Mouse (Mus musculus) erythroblast, embryonic 14.5 days (primary cell): ENCODE measurements around the gene Gm21149.
"Not testable (repeated sequence)": the region's sequence is repeated elsewhere in the genome, so short reads cannot be mapped to it uniquely, and the experiment has no call there.

Source experiments
- GATA1 ChIP-seq: IDR thresholded peaks from 2 replicates; pipeline ENCODE4 v1.6.1; 2012; ENCODE audit warnings: low read length, inconsistent platforms, mixed read lengths
- TAL1 ChIP-seq: IDR thresholded peaks from 3 replicates; pipeline ENCODE4 v1.6.1; 2012; ENCODE audit warnings: low read length, inconsistent platforms, mixed read lengths

GRCm38 (mm10) chr5:15483576-15483975 lies 7.3 kb upstream of the Gm21149 start:
- not testable (repeated sequence) for TF ChIP-seq GATA1, TAL1
